Mouse (Mus musculus) heart, postnatal 14 days (tissue): Measurements from ENCODE around the gene Stom. TPM values are rescaled to one million over a fixed set of nuclear protein-coding genes. Genes with fewer than 3 reads are reported as not detected.

Experiments used
- DNase-seq, 2 experiments: peaks; one replicate each; pipeline ENCODE4 v3.0.0; 2021 to 2022
- intact Hi-C: fragments of 180-260 bp; cut with DNase I; formaldehyde crosslinking; loops from one replicate; pipeline ENCODE4 v1.15.1; 2025
- total RNA-seq, 2 experiments: library from RNA; stranded (reverse); gene quantifications; 2 replicates each; pipeline ENCODE4 v1.2.3; 2021

Stom gene
- total RNA-seq, 2 experiments from 2014 or later, result 65.0 to 72.0 TPM

DNA sequence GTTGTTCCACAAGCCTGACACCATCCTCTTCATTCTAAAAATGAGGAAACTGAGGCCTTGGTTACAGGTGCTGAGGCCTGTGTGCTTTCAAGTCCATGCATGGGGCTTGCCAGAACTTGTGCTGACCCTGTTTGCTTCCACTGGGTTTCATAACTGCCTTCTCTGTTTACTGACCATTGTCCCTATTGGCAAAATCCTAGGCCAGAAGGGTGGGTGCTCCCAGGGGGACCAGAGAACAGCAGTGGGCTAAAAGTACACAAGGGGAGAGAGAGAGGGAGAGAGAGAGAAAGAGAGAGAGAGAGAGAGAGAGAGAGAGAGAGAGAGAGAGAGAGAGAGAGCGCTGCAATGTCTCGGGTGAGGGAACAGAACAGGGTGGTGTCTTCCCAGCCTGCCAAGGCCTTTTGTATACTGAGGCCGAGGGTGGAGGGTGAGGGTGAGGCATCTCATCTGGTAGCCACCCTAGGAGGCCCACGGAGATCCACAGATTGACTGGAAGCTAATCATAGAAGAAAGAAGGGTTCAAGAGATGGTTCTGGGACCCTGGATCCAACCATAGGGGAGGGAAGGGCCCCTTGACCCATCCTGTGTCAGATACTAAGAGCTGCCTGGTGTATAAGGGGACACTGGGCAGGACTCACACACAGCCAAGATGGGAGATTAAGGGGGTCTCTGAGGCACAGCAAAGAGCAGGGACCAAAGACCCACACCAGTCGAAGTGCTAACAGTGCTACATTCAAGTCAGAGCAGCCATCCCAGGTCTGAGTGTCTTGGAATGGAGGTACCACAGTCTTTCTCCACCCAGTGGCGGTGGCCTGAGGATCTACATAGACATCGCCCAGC is 58.2 kb downstream of the Stom start:
- intact Hi-C loops, result no loop called here
- peak; percentile 55 to 60 for DNase-seq

DNA sequence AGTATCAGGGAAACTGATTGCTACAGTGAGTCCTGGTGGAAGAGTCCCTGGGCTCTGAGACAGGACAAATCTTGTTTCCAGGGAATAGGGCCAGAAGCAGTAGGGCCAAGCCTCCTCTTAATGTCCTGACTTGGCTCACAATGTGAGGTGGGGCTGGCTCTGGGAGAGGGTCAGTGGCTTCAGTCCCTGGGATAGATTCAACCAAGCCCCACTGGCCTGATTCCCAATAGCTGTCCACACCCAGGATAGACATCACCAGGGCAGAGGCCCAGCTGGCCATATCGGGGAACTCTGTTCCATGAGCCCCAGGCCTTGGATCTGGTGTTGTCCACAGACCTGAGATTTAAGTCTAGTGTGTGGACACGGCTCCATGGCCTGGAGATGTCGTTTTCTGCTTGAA is 59.1 kb downstream of the Stom start:
- intact Hi-C loops, result no loop called here
- peak; percentile 89 to 92 for DNase-seq

DNA sequence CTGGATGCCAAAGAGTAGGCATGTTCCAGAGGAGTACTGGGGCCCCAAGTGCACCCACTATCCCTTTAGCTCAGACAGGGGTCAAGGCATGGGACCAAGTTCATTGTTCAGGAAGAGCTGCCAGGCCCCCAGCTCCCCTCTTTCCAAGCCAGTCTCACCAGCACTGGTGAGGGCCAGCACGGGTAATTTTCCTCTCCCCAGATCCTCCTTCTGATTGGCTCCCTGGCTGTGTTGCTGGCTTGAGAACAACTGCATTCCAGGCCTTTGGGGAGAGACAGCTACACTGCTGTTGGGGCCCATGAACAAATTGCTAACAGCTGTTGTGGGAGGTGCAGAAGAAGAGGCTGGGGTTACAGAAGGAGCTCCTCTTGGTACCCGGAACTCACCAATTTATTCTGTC is 63.2 kb downstream of the Stom start:
- DNase-seq, result peak; percentile 54 to 68
- intact Hi-C loops, result no loop called here

DNA sequence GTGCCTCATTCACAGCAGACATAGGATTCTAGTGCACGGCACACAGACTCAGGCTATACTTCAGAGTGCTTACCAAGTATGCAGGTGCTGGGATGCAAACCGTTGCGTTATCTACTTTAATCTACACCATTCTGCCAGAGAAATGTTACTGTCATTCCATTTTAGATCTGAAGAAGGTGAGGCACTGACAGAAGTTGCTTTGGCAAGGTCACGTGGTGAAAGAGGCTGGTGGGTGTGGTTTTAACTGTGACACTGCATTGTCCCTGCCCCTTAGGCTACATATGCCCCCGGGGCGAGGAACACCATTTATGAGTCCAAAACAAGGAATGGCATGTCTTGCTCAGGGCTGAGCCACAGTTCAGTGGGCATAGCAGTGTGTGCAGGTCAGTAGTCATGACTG is 63.9 kb downstream of the Stom start:
- DNase-seq, result no peak
- intact Hi-C loops, result no loop called here

DNA sequence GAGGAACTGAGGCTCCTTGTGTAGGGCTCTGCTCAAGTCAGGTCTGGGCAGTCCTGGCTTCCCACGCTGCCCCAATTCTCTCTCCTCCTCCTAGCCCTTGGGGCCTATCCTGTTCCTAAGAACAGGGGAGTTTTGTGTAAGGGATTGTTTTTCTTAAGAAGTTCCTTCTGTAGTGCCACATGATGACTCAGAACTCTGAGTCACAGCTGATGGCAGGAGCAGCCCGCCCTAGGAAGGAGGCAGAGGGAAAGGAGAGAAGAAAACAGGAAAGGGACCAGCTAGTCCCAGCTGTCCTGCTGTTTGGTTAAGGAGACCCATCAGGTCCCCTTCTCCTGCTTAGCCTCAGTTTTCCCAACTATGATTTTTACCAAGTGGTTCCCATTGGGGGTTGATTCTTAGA is 65.0 kb downstream of the Stom start:
- intact Hi-C loops, result no loop called here
- DNase-seq, result peak; percentile 50 to 57

DNA sequence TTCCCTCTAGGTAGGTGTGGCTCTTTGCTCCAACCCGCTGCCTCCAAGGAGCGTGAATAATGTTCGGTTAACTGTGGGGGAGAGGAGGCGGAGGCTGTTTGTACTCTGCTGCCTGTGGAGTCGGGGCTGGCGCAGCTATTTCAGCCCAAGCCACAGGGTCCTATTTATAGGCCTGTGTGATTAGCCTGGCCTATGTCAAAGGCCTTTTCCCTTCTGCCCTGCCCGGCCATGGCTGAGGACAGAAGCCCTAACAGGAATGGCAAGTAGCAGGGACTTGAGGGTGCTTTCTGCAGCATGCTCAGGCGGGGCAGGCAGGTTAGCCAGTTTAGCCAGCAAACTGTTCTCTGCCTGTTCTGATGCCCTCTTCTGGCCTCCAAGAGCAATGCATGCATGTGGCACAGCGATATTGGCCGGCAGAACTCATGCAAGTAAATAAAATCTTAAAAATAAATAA is 66.2 kb downstream of the Stom start:
- intact Hi-C loops, result no loop called here
- DNase-seq, result peak; percentile 58 to 72

DNA sequence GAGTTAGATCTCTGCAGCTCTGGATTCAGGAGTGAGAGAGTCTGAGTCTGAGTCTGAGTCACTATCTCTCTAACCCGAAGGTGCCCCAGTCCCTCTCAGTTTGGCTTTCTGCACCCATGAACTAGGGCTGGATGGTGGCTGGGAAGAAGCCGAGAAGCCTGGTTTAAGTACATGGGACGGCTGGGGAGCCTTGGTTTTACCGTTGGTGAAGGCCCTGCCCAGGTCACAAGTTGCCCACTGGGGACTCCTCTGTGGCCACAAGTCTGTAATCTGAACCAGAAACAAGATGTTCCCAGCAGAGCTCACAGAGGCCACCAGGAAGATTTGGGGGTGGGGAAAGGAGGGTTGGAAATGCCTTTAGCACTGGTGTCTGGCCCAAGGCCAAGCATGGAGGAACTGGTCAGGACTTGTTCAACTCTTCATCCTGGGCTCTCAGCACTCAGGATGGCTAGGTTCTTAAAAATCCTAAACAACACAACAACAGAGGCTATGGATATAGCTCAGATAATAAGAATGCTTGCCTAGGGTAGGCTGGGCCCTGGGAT is 67.0 kb downstream of the Stom start:
- intact Hi-C loops, result loop anchor here (1.0 kb wide), 1 partner anchor 54 kb away; no protein-coding TSS in a partner anchor
- peak; percentile 44 to 51 for DNase-seq

DNA sequence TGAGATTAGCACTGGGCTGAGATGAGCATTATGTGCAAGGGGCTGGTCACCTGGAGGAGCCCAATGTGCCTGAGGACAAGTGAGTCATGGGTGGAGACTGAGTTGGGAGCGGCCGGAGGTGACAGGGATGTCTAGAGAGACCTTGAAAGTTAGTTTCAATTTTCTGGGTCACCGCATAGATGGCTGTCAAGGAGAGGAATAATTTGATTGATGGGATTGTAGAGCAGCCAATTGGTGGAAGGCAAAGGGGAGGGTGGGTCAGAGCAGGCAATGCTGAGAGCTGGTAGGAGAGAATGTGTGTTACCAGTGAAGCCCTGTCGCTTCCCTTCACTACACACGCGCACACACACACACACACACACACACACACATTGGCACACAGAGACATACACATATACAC is 67.6 kb downstream of the Stom start:
- no peak for DNase-seq
- intact Hi-C loops, result loop anchor here (1.0 kb wide), 1 partner anchor 54 kb away; no protein-coding TSS in a partner anchor

DNA sequence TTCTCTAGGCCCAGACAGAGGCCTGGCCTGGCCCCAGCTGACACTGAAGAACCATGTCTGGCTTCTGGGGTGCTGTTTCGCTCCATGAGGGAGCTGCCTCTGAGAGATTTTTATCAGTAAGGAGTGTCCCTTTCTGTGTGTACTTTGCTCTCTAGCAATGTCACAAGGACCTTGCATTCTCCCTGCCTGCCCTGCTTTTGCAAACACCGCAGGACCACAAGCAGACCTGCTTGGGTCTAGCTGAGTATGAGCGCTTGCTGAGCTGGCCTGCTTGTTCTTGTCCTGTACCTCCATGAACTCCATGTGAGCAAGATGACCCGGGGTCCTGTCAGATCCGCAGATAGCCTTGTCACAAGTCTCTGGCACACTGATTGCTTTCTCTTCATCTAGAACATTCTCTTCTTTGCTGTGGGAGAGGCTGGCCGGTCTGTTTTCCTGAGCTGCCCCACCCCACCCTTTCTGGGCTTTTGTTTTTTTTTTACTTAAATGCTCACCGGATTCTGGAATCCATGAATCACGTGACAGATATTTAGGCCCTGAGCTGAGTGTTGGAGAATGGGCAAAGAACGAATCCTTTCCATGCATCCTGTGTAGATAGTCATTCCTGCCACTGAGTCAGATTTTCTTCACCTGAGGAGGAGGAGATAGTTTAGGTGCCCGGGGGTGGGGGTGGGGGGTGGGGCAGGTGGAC is 68.8 kb downstream of the Stom start:
- intact Hi-C loops, result no loop called here
- peak in 1 of 2 experiments; percentile 2 for DNase-seq

DNA sequence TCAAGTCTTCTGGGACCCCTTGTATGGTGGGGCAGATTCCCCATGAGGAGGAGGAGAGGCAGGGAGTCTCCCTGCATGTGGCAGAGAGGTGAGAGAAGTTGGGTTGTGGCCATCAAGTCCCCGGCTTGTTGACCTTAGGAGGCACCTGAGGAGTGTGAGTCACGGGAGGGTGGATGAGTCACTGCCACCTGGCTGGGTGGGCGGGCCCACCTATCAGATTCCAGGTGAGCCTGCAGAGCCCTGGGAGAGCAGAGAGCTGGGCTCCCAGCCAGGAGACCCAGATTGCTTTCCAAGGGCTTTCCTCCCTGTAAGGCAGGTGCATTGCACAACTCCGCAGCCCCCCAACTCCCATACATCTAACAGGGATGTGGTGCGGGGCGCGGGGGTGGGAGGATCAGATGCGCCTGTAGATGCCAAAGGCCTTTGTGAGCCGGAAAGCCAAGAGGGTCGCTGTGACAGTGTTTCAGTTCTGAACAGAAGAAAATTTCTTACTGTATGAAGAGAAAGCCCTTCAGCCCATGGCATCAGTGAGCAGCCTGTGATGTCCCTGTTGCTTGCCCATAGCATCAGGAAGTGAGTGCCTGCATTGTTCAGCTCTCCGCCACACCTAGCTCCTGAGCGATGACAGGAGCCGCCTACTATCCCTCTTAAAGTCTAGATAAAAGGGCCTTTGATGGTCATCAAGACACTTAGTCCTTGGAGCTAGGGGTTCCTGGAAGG is 69.5 kb downstream of the Stom start:
- intact Hi-C loops, result no loop called here
- peak in 1 of 2 experiments; percentile 1 for DNase-seq

DNA sequence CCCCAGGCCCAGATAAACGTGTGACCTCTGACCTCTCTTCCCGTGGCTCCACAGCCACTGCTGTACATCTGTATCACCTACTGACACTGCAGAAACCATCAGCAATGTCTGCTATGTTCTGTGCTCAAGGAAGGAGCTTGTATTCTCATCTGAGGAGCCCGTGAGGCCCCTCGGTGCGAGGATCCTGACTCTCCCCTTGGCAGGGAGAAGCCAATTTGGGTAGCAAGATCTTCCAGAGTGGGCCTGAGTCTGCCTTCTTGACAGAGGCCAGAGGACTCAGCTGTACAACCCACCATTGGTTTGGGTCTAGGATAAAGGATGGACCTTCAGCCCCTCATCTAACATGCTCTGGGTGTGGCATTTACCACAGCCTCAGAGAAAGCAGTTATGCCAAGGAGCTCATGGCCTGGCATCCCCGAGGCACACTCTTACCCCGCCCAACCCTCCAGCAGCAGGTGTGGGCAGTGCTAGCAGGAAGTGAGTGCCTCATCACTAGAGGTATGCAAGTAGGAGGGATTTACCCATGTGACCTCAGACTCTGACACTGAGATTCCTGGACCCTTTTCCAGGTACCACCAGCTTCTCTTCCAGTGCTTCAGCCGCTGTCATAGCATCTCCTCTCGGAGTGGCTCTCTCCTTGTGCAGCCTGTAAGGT is 70.4 kb downstream of the Stom start:
- intact Hi-C loops, result no loop called here
- peak in 1 of 2 experiments; percentile 1 for DNase-seq

DNA sequence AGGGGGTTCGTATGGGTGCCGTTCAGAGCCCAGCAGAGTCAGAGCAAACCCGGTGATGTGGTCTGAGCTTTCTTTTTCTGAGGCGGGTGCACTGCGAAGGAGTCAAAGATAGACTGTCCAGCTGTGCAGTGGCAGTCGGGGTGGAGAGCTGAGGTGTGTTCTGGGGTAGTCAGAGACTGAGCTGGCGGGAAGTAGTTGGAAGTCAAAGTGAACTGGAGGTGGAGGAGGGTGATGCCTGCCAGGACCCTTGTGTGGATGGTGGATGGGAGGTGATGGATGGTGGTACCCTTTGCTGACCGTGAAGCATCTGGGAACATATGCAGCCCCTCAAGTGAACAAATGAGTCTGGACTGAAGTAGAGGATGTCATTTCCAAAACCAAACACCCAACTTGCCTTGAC is 71.0 kb downstream of the Stom start:
- no peak for DNase-seq
- intact Hi-C loops, result no loop called here

DNA sequence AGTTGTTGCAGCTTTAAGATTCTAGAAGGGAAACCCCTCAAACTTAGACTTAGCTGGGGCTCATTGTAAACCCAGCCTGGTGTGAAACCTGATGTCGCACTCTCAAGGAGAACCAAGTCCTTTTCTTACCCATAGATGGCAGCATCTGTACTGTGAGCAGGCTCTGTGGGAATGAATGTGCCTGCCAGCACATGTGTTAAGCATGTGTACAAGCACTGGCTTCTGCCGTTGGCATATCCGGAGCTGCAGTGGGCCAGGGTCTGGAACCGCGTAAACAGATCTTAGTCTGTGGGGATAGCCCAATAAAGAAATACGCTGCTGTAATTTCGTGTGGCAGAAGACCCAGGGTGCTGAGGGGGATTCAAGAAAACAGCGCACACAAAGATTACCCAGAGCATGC is 71.5 kb downstream of the Stom start:
- DNase-seq, result peak; percentile 53 to 72
- intact Hi-C loops, result no loop called here

DNA sequence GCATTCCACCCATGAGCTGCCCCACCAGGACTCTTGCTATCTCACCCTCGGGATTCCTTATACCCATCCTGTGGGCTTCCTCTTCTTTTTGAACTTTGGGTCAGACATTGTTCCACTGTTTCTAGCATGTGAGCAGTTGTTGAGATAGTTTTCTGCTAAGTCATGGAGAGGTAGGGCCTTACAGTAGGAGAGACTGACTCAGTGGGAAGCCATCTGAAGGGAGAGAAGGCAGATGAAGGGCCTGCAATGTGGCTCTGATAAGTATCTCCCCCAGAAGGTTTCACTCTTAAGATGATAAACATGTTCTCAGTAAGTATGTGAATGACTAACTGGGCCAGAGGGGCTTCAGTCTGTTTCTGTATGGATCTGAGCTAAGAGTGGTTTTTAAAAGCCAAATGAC is 72.7 kb downstream of the Stom start:
- intact Hi-C loops, result no loop called here
- no peak for DNase-seq

Other genes with a start within 250 kb of the Stom start
- gene AI182371, start 235.4 kb downstream of the Stom start, total RNA-seq, result under 1 TPM; 0.12 to 0.22 TPM
- gene Cntrl, start 227.5 kb downstream of the Stom start, total RNA-seq, result 1 to 10 TPM; 8.7 to 9.2 TPM
- 100 to 1,000 TPM; 134 to 139 TPM for gene Rab14, start 135.9 kb downstream of the Stom start, total RNA-seq
- gene Gsn, start 80.6 kb downstream of the Stom start, total RNA-seq, result 100 to 1,000 TPM; 271 to 430 TPM
- not detected for gene 4930568D16Rik, start 30.8 kb upstream of the Stom start, total RNA-seq
- gene 4930402F06Rik, start 60.2 kb upstream of the Stom start, total RNA-seq, result not detected
- gene Ggta1, start 126.3 kb upstream of the Stom start, total RNA-seq, result 10 to 100 TPM; 25.1 to 26.3 TPM
- gene Dab2ip, start 221.3 kb upstream of the Stom start, total RNA-seq, result 10 to 100 TPM; 51.1 to 55.8 TPM